Mouse (Mus musculus): ENCODE measurements around the gene Dpm3.
A peak's percentile ranks its signal among the peaks of the same experiment; 100 is the strongest.

DNA sequence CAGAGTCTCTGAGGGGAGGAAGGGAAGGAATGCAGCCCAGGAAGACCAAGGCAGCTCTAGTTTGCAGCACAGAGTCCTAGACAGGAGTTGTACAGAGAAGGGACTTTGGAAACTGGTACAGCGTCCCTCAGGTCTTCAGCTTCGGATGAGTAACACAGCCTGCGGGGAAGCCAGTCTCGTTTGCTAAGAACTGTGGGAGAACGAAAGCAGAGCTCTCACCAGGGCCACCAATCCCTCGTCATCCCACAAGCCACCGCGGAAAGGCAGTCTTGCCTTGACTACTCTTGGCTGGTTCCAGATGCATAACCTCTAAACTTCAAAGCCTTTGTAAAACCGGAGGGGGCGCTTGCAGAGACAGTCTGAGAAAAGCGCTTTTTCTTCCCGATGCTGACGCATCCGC is 40.3 kb downstream of the Dpm3 start:
- peak; percentile 43 for TF ChIP-seq CTCF (IDR thresholded peaks at IDR 0.05; ENCODE audit: low read depth)
- no peak for TF ChIP-seq EP300 (optimal IDR thresholded peaks at IDR 0.05)
